Mouse (Mus musculus) lung, postnatal 0 days (tissue): ENCODE data around the gene Bfsp2.

ENCODE experiments used
- CTCF ChIP-seq: IDR thresholded peaks from 2 replicates; pipeline ENCODE4 v1.5.1; 2016; ENCODE audit warnings: antibody characterized with exemption, mild to moderate bottlenecking
- EP300 ChIP-seq: IDR thresholded peaks from 2 replicates; pipeline ENCODE4 v1.6.1; 2016; ENCODE audit warnings: antibody characterized with exemption, mild to moderate bottlenecking, control low read depth

- TF ChIP-seq CTCF (peak; percentile 54), EP300 (no peak)
These were observed 10.7 kb downstream of the Bfsp2 start for GRCm38 (mm10) chr9:103469516-103469915.
